Mouse (Mus musculus) CH12.LX (cell line): ENCODE results near the gene Wipi2. TPM values are rescaled to one million over a fixed set of nuclear protein-coding genes. Genes with fewer than 3 reads are reported as not detected.

ENCODE experiments used
- DNase-seq: peaks from one replicate; pipeline ENCODE4 v3.0.0-alpha.2; 2013; ENCODE audit errors: extremely low read depth
- H3K27ac ChIP-seq: 2 replicates; pipeline ENCODE4 v1.5.1; 2012; ENCODE audit warnings: low read depth, mild to moderate bottlenecking, control low read depth, moderate library complexity; ENCODE audit not compliant: insufficient read depth
- H3K27me3 ChIP-seq: replicated peaks from 2 replicates; pipeline ENCODE3; 2012; ENCODE audit warnings: inconsistent platforms
- H3K36me3 ChIP-seq, 2 experiments: replicated peaks in 1 of 2; 2 replicates each; pipeline versions ENCODE3 to v1.6.1; 2012; ENCODE audit warnings: inconsistent platforms in 1 of 2, low read length in 1 of 2, mild to moderate bottlenecking in 1 of 2, mixed read lengths in 1 of 2, moderate library complexity in 1 of 2; ENCODE audit not compliant: control insufficient read depth in 1 of 2, insufficient read depth in 1 of 2
- H3K4me1 ChIP-seq, 2 experiments: 2 replicates each; pipeline ENCODE4 v1.6.1; 2012; ENCODE audit warnings: inconsistent platforms in 1 of 2, moderate library complexity in 1 of 2; ENCODE audit not compliant: insufficient read depth in 2 of 2, control insufficient read depth in 1 of 2
- H3K4me2 ChIP-seq: 2 replicates; pipeline ENCODE4 v1.6.1; 2012; ENCODE audit warnings: low read depth, mild to moderate bottlenecking, control low read depth; ENCODE audit not compliant: poor library complexity, insufficient read depth, severe bottlenecking
- H3K4me3 ChIP-seq, 3 experiments: fragments of 150-350 bp in 1 of 3; sonication (generic) in 1 of 3; replicated peaks in 1 of 3; 2 replicates each; pipeline versions ENCODE3 to v1.5.1; 2011 to 2012; ENCODE audit warnings: low read depth in 2 of 3, low read length in 2 of 3, mild to moderate bottlenecking in 2 of 3, moderate library complexity in 2 of 3, control low read depth in 1 of 3, improper control_type of control experiment in 1 of 3, inconsistent platforms in 1 of 3, mixed read lengths in 1 of 3; ENCODE audit not compliant: poor library complexity in 1 of 3
- H3K79me2 ChIP-seq: replicated peaks from 2 replicates; pipeline ENCODE4 v1.6.1; 2012; ENCODE audit warnings: mild to moderate bottlenecking, moderate library complexity; ENCODE audit not compliant: control insufficient read depth, poor library complexity, insufficient read depth, severe bottlenecking; ENCODE audit errors: extremely low read depth
- H3K9ac ChIP-seq: 2 replicates; pipeline ENCODE4 v1.6.1; 2012; ENCODE audit warnings: low read depth, mild to moderate bottlenecking, control low read depth, moderate library complexity; ENCODE audit not compliant: insufficient read depth
- H3K9me3 ChIP-seq: replicated peaks from 2 replicates; pipeline ENCODE3; 2012; ENCODE audit warnings: low read length, inconsistent platforms, mixed read lengths
- GABPA ChIP-seq: IDR thresholded peaks from 2 replicates; pipeline ENCODE4 v1.6.1; 2012; ENCODE audit warnings: low read depth, low read length, improper control_type of control experiment, inconsistent platforms; ENCODE audit not compliant: insufficient replicate concordance
- HCFC1 ChIP-seq: IDR thresholded peaks from 2 replicates; pipeline ENCODE4 v1.6.1; 2012; ENCODE audit warnings: low read depth, mild to moderate bottlenecking, inconsistent platforms, low read length, improper control_type of control experiment
- JUN ChIP-seq: IDR thresholded peaks from 2 replicates; pipeline ENCODE4 v1.6.1; 2011; ENCODE audit warnings: low read depth, mild to moderate bottlenecking, low read length, improper control_type of control experiment, moderate library complexity; ENCODE audit not compliant: insufficient read depth
- JUND ChIP-seq: conservative IDR thresholded peaks from 2 replicates; pipeline ENCODE4 v1.6.1; 2011; ENCODE audit warnings: low read depth, low read length, improper control_type of control experiment
- KAT2A ChIP-seq: IDR thresholded peaks from 2 replicates; pipeline ENCODE4 v1.6.1; 2012; ENCODE audit warnings: low read length, improper control_type of control experiment, inconsistent platforms; ENCODE audit not compliant: insufficient replicate concordance
- MAFK ChIP-seq: IDR thresholded peaks from 2 replicates; pipeline ENCODE4 v1.6.1; 2011; ENCODE audit warnings: low read length, improper control_type of control experiment; ENCODE audit not compliant: insufficient replicate concordance
- MEF2A ChIP-seq: IDR thresholded peaks from 2 replicates; pipeline ENCODE4 v1.6.1; 2014; ENCODE audit warnings: low read depth, mild to moderate bottlenecking, inconsistent platforms, low read length, improper control_type of control experiment, borderline replicate concordance
- MXI1 ChIP-seq: IDR thresholded peaks from 2 replicates; pipeline ENCODE4 v1.6.1; 2011; ENCODE audit warnings: mild to moderate bottlenecking, low read depth, low read length, improper control_type of control experiment
- NELFE ChIP-seq: IDR thresholded peaks from 2 replicates; pipeline ENCODE4 v1.6.1; 2011; ENCODE audit warnings: low read depth, low read length, improper control_type of control experiment
- NRF1 ChIP-seq: IDR thresholded peaks from 2 replicates; pipeline ENCODE4 v1.6.1; 2014; ENCODE audit warnings: low read depth, mild to moderate bottlenecking, inconsistent platforms, low read length, improper control_type of control experiment, moderate library complexity
- PAX5 ChIP-seq: IDR thresholded peaks from 2 replicates; pipeline ENCODE4 v1.6.1; 2012; ENCODE audit warnings: low read length, inconsistent platforms, mixed read lengths
- POLR2A ChIP-seq: IDR thresholded peaks from 2 replicates; pipeline ENCODE4 v1.6.1; 2011; ENCODE audit warnings: low read depth, mild to moderate bottlenecking, improper control_type of control experiment, low read length
- POLR2AphosphoS2 ChIP-seq: IDR thresholded peaks from 2 replicates; pipeline ENCODE4 v1.6.1; 2011; ENCODE audit warnings: low read depth, low read length, improper control_type of control experiment
- RAD21 ChIP-seq: IDR thresholded peaks from 2 replicates; pipeline ENCODE4 v1.6.1; 2011; ENCODE audit warnings: low read depth, mild to moderate bottlenecking, low read length, improper control_type of control experiment, moderate library complexity
- RCOR1 ChIP-seq: conservative IDR thresholded peaks from 2 replicates; pipeline ENCODE4 v1.6.1; 2012; ENCODE audit warnings: low read depth, mild to moderate bottlenecking, inconsistent platforms, low read length, improper control_type of control experiment
- SMC3 ChIP-seq: IDR thresholded peaks from 2 replicates; pipeline ENCODE4 v1.6.1; 2011; ENCODE audit warnings: low read depth, low read length, improper control_type of control experiment
- TBP ChIP-seq: conservative IDR thresholded peaks from 2 replicates; pipeline ENCODE4 v1.6.1; 2011; ENCODE audit warnings: low read depth, low read length, improper control_type of control experiment
- USF1 ChIP-seq: IDR thresholded peaks from 2 replicates; pipeline ENCODE4 v1.6.1; 2014; ENCODE audit warnings: low read depth, mild to moderate bottlenecking, inconsistent platforms, low read length, improper control_type of control experiment
- USF2 ChIP-seq: conservative IDR thresholded peaks from 2 replicates; pipeline ENCODE4 v1.6.1; 2011; ENCODE audit warnings: low read depth, low read length, improper control_type of control experiment
- ZC3H11A ChIP-seq: IDR thresholded peaks from 2 replicates; pipeline ENCODE4 v1.6.1; 2012; ENCODE audit warnings: low read depth, mild to moderate bottlenecking, inconsistent platforms, low read length, improper control_type of control experiment
- ZKSCAN1 ChIP-seq: IDR thresholded peaks from 2 replicates; pipeline ENCODE4 v1.6.1; 2012; ENCODE audit warnings: low read depth, inconsistent platforms, low read length, improper control_type of control experiment, borderline replicate concordance
- ZNF384 ChIP-seq: IDR thresholded peaks from 2 replicates; pipeline ENCODE4 v1.6.1; 2012; ENCODE audit warnings: low read depth, low read length, improper control_type of control experiment, inconsistent platforms
- dilution Hi-C: fragments of 300-500 bp; cut with MboI; formaldehyde crosslinking; loops from 2 replicates; pipeline ENCODE4 v1.14.3; 2020; ENCODE audit warnings: low sequenced_read_pairs; ENCODE audit not compliant: extremely low pct_unique_long_range_greater_than_20kb, extremely low pct_ligation_motif_present
- in situ Hi-C: fragments of 300-500 bp; cut with MboI; formaldehyde crosslinking; loops from 3 replicates; pipeline ENCODE4 v1.14.3; 2019; ENCODE audit warnings: low sequenced_read_pairs, low pct_ligation_motif_present, low pct_unique_long_range_greater_than_20kb, mixed read lengths
- polyA plus RNA-seq: library from polyadenylated mRNA; unstranded; fragments of >175 nt; gene quantifications from 2 replicates; pipeline ENCODE4 v1.2.1, GENCODE M21; 2012; ENCODE audit warnings: low read depth; ENCODE audit not compliant: insufficient read length
- total RNA-seq, 2 experiments: library from RNA; depleted of rRNA; stranded (reverse); fragments of 300-350 nt in 1 of 2; fragments of >200 nt in 1 of 2; gene quantifications; 2 replicates each; pipeline ENCODE4 v1.2.3; 2012 to 2014

The Wipi2 gene
- total and polyA plus RNA-seq, 3 experiments = 38.0 to 47.4 (median 43.4) TPM

- H3K27ac ChIP-seq = no peak overlapping the region
- no peak overlapping the region for H3K4me3 ChIP-seq
- no peak for DNase-seq
- H3K9ac ChIP-seq = no peak overlapping the region
- H3K36me3 ChIP-seq = no peaks in the 10 kb centered on the region
- no peaks in the 10 kb centered on the region for H3K79me2 ChIP-seq
- TF ChIP-seq USF1 = no peak
- TF ChIP-seq KAT2A = no peak
- no peak for TF ChIP-seq POLR2AphosphoS2
- TF ChIP-seq MEF2A = no peak
- no peak for TF ChIP-seq JUND
- no peak for TF ChIP-seq USF2
- no peak for TF ChIP-seq MXI1
- no peak for TF ChIP-seq ZNF384
- TF ChIP-seq POLR2A = no peak
- TF ChIP-seq MAFK = no peak
- TF ChIP-seq NELFE = no peak
- no peak for TF ChIP-seq ZKSCAN1
- no peak for TF ChIP-seq SMC3
- no peak for TF ChIP-seq RCOR1
- no peak for TF ChIP-seq TBP
- no peak for TF ChIP-seq GABPA
- no peak for TF ChIP-seq PAX5
- no peak for TF ChIP-seq ZC3H11A
- no peak for TF ChIP-seq RAD21
- no peak for TF ChIP-seq HCFC1
- TF ChIP-seq, all 38 proteins: peak for 0
- no peaks in the 10 kb centered on the region for H3K4me1 ChIP-seq
- H3K27me3 ChIP-seq = peaks cover 33% of the 10 kb centered on the region
- peaks cover 16% of the 10 kb centered on the region for H3K9me3 ChIP-seq
- dilution Hi-C loops = no loop called here
- in situ Hi-C loops = loop anchor here (5.0 to 25.0 kb wide), 3 partner anchors 43 to 213 kb away; no protein-coding TSS in a partner anchor
- H3K4me2 ChIP-seq = no peak overlapping the region
These were observed 87.6 kb downstream of the Wipi2 start for GRCm38 (mm10) chr5:142715059-142715458.

GRCm38 (mm10) chr5:142716056-142716455, 88.6 kb downstream of the Wipi2 start:
- H3K27me3 ChIP-seq = peaks cover 29% of the 10 kb centered on the region
- TF ChIP-seq MAFK (no peak), KAT2A (no peak), NELFE (no peak), NRF1 (no peak), USF1 (no peak), MXI1 (no peak), JUN (no peak)
- no peaks in the 10 kb centered on the region for H3K4me1 ChIP-seq
- no peak for DNase-seq
- peaks cover 13% of the 10 kb centered on the region for H3K9me3 ChIP-seq
- no peaks in the 10 kb centered on the region for H3K36me3 ChIP-seq
- no peaks in the 10 kb centered on the region for H3K79me2 ChIP-seq
- dilution Hi-C loops (no loop called here), in situ Hi-C loops (loop anchor here (5.0 to 25.0 kb wide), 3 partner anchors 44 to 214 kb away; no protein-coding TSS in a partner anchor)
- no peak overlapping the region for H3K9ac ChIP-seq
- H3K4me2 ChIP-seq = no peak overlapping the region
- no peak overlapping the region for H3K4me3 ChIP-seq
- no peak overlapping the region for H3K27ac ChIP-seq
